Mouse (Mus musculus) 3T3-L1 (cell line): Measurements from ENCODE around the gene Cnpy1.

Experiments used
- DNase-seq: peaks from one replicate; pipeline ENCODE4 v3.0.0-alpha.2; 2015; ENCODE audit warnings: low read depth, low spot score

Cnpy1 gene

GRCm38 (mm10) chr5:28165358-28166255 lies 80.0 kb downstream of the Cnpy1 start, which contains the start of gene En2:
Gene En2, plus strand, starts transcription at chr5:28165694.
- no peak for DNase-seq

- DNase-seq, result no peak
Observed at GRCm38 (mm10) chr5:28163926-28164325, 81.7 kb downstream of the Cnpy1 start.

- DNase-seq, result no peak
Observed at GRCm38 (mm10) chr5:28161938-28162402, 83.6 kb downstream of the Cnpy1 start.

GRCm38 (mm10) chr5:28161383-28161937 lies 84.1 kb downstream of the Cnpy1 start:
- DNase-seq, result no peak

- no peak for DNase-seq
Observed at GRCm38 (mm10) chr5:28159891-28160470, 85.6 kb downstream of the Cnpy1 start.

- no peak for DNase-seq
Observed at GRCm38 (mm10) chr5:28159072-28159458, 86.5 kb downstream of the Cnpy1 start.

GRCm38 (mm10) chr5:28158308-28159071 lies 87.1 kb downstream of the Cnpy1 start:
- DNase-seq, result no peak

- no peak for DNase-seq
Observed at GRCm38 (mm10) chr5:28157781-28158180, 87.8 kb downstream of the Cnpy1 start.

- no peak for DNase-seq
Observed at GRCm38 (mm10) chr5:28157044-28157730, 88.4 kb downstream of the Cnpy1 start.
